Mouse (Mus musculus) stomach, postnatal 0 days (tissue): ENCODE data around the gene Bank1.

Experiments
- CTCF ChIP-seq: IDR thresholded peaks from 2 replicates; pipeline ENCODE4 v1.5.1; 2016; ENCODE audit warnings: antibody characterized with exemption, low read depth, mild to moderate bottlenecking, moderate library complexity
- EP300 ChIP-seq: optimal IDR thresholded peaks from 2 replicates; pipeline ENCODE3; 2016; ENCODE audit warnings: antibody characterized with exemption

- TF ChIP-seq EP300 (no peak), CTCF (no peak)
These were observed 160.5 kb downstream of the Bank1 start for GRCm38 (mm10) chr3:136165167-136166032.
